Mouse (Mus musculus): ENCODE data around the gene Ifrd1. TPM values are rescaled to one million over a fixed set of nuclear protein-coding genes. Genes with fewer than 3 reads are reported as not detected.
A peak's percentile ranks its signal among the peaks of the same experiment; 100 is the strongest.
"Not testable (repeated sequence)": the region's sequence is repeated elsewhere in the genome, so short reads cannot be mapped to it uniquely, and the experiment has no call there.

Gene Ifrd1
- total RNA-seq, 1 experiment from 2014 or later: 161 TPM

DNA sequence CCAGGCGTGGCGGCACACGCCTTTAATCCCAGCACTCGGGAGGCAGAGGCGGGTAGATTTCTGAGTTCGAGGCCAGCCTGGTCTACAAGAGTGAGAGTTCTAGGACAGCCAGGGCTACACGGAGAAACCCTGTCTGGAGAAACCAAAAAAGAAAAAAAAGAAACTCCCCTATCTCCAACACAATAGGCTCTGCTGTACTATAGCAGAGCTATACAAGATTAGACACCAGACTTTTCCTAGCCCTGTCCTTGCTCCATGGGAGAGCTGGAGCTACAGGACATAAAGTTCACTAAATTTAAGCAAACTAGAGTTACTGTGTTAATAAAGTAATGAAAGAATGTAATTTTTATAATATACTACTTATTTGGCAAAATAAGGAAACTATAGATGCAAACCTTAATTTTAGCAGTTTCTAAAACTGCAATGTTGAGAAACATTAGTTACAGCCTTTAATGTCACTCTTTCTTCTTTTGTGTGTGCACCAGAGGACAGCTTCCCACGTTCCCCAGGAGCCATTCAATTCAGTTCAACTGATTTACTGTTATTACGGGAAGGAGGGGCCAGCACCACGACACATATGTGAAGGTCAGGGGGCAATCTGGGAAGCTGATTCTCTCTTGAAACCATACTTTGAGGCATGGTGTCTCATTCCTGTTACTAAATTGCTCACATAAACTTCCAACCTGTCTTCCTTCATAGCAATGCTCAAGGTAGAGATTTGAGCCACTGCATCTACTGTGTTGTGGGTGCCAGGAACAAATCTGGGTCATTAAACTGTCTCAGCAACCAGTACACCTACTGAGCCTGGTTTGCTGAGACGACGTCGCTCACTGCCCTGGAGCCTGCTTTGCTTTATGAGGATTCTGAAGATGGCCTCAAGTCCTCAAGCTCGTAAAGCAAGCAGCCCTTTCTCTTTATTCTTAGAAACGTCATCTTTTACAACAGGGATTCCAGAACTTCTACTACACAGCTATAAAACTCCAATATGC, 33.1 kb downstream of the Ifrd1 start:
- ATAC-seq (replicated peaks in 1 of 2; ENCODE audit: insufficient read depth in 1 of 2, low FRiP score in 2 of 2, low TSS enrichment in 1 of 2, low read depth in 1 of 2, poor library complexity in 2 of 2, severe bottlenecking in 2 of 2): no peak

DNA sequence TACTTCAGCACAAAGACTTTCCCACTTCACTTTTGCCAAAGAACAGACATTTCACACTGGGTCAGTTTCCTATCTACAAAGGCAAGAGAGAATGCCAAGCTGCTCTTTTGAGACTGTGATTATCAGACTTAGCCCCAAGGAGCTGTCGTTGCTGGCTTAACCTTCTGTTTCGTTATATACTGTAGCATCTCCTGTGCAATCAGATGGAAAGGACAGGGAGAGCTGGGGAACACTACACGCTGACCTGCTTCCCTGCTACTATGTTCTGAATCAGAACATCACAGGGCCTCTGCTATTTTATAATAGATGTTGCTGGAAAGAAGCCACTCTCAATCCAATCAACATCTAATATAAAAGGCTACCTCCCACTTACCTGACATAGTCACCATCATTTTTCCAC, 39.3 kb downstream of the Ifrd1 start:
- ATAC-seq (replicated peaks in 1 of 2; ENCODE audit: insufficient read depth in 1 of 2, low FRiP score in 2 of 2, low TSS enrichment in 1 of 2, low read depth in 1 of 2, poor library complexity in 2 of 2, severe bottlenecking in 2 of 2): no peak

DNA sequence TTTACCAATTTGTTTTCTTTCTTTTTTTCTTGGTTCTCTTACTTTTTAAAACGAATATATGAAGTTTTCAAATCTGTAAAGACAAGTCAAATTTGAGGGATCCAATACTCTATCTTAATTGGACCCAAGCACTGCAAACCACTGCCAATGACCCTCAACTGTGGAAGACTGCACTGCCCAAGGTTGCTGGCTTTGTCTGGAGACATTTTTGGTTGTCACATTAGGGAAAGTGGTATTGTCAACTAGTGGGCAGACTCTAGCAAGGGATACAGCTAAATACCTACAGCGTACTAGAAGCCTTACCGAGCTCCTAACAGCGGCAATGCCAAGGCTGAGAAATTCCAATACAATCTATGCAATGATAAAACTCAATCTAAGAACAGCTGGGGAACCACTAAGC, 40.4 kb downstream of the Ifrd1 start:
- no peak for ATAC-seq (replicated peaks in 1 of 2; ENCODE audit: insufficient read depth in 1 of 2, low FRiP score in 2 of 2, low TSS enrichment in 1 of 2, low read depth in 1 of 2, poor library complexity in 2 of 2, severe bottlenecking in 2 of 2)

DNA sequence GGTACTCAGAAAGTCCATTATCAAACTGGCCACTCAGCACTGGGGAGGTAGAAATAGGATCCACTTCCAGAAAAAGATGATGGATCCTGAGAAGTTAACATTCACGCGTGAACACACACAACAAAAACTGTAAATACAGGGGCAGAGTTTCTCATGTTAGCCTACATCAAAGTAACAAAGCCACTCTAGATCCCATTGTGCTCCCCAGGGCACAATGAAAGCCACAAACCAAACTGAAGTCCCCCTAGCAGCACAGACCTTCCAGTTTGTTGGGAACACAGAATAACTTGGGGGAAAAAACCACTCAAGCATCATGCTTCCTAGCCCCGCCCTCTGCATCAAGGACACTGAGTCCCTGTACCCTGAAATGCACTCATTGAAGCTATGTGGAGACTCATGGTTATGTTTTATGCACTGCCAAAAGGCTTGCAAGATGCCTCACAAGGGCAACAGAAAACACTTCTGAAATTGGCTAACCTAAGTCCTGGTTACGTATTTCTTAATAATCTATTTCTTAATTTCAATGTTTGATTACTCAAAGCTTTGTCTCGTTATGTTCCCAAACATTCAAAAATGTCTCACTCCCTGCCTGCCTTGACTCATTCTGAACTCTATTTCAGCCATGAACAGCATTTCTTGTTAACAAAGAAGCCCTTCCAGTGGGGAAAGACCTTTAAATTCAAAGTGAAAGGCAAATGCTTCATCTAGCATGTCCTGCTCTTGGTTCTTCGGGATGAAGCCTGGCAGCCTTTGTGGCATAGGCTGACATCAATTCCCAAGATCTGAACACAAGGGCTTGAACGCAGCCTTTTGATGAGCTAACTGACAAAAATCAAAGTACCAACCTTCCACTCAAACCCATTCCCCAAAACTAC, 45.9 kb downstream of the Ifrd1 start:
- ATAC-seq (replicated peaks in 1 of 2; ENCODE audit: insufficient read depth in 1 of 2, low FRiP score in 2 of 2, low TSS enrichment in 1 of 2, low read depth in 1 of 2, poor library complexity in 2 of 2, severe bottlenecking in 2 of 2): no peak

DNA sequence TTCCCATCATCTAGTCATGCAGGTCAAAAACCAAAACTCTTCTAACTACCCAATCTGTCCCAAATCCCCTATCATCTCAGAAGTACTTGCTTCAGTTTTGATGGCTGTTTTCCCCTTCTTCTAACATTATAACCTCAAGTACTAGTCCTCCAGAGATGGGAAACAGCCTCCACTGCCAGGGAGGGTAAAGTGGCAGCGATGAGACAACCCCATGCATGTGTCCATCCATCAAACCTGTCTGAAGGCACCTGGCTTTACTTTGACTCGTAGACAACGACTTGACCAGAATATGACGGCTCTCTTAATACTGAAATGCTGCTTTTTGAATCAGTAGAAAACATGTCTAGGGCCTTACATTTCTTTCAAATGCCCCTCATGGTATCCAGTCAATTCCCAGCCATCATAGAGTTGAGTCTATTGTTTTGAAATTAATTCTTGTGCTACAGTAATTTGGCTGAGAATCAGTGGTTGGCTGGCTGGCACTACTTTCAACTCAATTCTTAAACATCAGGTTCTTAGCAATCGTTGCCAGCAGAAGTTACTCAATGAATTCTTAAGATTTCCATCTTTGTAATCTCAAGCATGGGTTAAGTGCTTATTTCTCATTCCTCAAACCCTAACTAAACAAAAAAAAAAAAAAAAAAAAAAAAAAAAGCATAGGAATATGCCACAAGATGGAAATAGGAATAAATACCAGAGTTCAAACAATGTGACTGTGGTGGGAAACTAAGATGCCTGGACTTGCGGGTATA, 47.6 kb downstream of the Ifrd1 start:
- no peak for ATAC-seq (replicated peaks in 1 of 2; ENCODE audit: insufficient read depth in 1 of 2, low FRiP score in 2 of 2, low TSS enrichment in 1 of 2, low read depth in 1 of 2, poor library complexity in 2 of 2, severe bottlenecking in 2 of 2)

DNA sequence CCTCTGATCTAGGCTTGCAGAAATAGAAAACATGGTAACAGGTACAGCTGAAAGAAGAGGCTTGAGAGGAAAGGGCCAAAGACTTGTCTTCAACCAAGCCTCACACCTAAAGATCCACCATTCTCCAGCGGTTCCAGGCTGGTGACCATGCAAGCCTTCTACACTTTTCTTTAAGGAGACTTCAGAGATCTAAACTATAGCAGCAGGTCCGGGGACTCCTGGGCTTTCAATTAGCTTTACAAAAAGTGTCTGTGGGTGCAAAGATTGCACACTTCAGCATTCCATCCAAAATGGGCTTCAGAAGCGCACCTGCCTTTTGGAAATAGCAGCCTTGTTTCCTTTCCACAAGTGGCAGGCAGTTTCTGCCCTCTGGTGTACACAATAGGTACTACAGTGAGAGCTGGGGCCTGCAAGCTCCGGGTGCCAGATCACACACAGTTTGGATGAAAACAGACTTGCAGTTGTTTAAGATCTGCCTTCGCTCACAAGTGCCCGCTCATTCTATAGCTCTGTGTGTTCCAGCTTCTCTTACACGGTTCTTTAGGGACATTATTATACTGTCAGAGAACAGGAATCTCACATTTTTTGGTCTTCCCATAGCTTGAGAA, 48.4 kb downstream of the Ifrd1 start:
- ATAC-seq (replicated peaks in 1 of 2; ENCODE audit: insufficient read depth in 1 of 2, low FRiP score in 2 of 2, low TSS enrichment in 1 of 2, low read depth in 1 of 2, poor library complexity in 2 of 2, severe bottlenecking in 2 of 2): peak; percentile 82 to 88

DNA sequence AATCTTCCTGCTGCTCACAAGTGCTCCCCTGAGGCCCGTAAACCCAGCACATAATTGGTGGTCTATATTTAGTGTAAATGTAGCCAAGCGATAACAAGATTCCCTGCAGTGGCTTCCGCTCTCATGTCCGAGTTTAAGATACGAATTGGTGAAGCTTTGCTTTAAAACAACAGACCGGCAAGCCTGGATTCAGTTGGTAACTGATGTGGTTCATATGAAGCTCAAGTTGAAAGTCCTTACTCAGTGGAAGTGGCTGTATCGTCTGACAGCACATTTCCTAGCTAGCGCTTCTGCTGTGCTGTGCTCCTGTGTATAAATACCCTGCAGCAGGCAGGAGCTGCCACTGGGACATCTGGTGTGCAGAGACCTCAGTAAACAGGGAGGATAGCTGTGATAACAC, 49.0 kb downstream of the Ifrd1 start, which contains the start of gene Lsmem1:
Gene Lsmem1 (minus strand): TSS at position 189 of the 400 bp plus-strand sequence.
- 0 out of 4 replicates have a peak, but pooled peaks of 1 of the 2 experiments have one; percentile 15 for ATAC-seq (replicated peaks in 1 of 2; ENCODE audit: insufficient read depth in 1 of 2, low FRiP score in 2 of 2, low TSS enrichment in 1 of 2, low read depth in 1 of 2, poor library complexity in 2 of 2, severe bottlenecking in 2 of 2)

DNA sequence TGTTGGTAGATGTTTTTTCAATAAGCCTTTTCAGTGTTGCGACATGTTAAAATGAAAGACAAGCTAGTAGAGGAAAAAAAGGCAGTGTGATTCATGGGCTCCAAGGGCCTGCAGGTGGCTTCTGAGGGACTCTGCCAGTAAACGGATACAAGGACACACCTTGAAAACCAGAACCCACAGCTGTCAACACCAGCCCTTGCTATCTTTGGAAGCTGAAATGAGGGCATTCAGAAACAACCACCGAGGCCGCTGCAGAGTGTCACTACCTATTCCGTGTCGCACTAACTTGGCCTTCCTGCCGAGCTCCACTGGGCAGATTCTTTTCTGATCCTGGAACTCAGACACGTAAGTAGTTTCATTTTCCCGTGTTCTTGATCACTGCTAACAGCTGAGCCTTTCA, 49.9 kb downstream of the Ifrd1 start:
- ATAC-seq (replicated peaks in 1 of 2; ENCODE audit: insufficient read depth in 1 of 2, low FRiP score in 2 of 2, low TSS enrichment in 1 of 2, low read depth in 1 of 2, poor library complexity in 2 of 2, severe bottlenecking in 2 of 2): no peak

DNA sequence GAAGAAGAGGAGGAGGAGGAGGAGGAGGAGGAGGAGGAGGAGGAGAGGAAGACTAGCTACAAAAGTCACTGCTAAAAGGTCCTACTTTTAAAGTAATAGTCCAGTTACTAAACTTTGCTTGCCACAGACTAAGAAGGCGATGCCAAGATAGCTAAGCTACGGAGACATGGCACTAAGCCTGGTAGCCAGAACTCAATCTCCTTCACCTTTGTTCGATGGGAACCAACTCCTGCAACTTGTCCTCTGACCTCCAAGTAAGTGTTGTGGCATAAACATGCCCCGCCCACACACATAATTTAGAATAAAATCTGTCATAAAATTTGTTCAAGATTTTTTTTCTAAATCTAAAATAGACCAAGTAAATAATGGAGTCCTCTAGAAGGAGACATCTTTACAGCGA, 50.3 kb downstream of the Ifrd1 start:
- no peak for ATAC-seq (replicated peaks in 1 of 2; ENCODE audit: insufficient read depth in 1 of 2, low FRiP score in 2 of 2, low TSS enrichment in 1 of 2, low read depth in 1 of 2, poor library complexity in 2 of 2, severe bottlenecking in 2 of 2)

DNA sequence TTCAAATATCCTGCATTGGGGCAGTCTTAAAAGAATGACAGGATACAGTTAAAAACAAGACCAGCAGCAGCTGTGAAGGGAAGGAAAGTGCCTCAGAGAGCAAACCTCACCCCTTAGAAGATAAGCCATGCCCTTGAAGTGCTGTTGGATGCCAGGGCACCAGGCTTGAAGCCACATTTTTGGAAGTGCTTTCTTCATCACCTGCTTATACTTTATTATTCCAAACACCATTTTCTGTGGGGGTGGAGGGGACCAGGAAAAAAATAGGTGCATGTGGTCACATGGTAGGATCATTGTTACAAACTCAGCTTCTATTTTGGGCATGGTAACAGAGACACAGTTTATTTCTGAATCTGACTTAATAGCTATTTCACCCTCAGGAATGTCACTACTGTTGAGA, 50.8 kb downstream of the Ifrd1 start:
- peak in 1 of 2 experiments; percentile 35; a peak in 1 of 4 replicates for ATAC-seq (replicated peaks in 1 of 2; ENCODE audit: insufficient read depth in 1 of 2, low FRiP score in 2 of 2, low TSS enrichment in 1 of 2, low read depth in 1 of 2, poor library complexity in 2 of 2, severe bottlenecking in 2 of 2)

DNA sequence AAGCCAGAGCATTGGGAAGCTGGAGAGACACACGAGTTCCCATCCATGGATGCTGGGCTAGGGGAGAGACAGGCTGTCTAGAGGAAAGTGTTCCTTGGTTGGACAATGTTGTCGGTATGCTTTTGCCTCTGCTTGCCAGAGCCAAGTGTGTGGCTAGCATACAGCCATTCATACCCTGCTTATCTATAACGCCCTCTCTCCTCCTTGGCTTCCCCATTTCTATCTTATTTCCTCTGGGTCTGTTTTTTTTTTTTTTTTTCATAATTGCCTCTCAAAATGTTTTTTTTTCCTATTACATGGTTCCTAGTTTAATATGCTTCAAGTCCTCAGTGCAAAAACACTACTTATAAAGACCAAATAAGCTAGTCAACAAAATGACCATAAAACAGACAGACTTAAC, 62.8 kb downstream of the Ifrd1 start:
- peak; percentile 98 to 99 for ATAC-seq (replicated peaks in 1 of 2; ENCODE audit: insufficient read depth in 1 of 2, low FRiP score in 2 of 2, low TSS enrichment in 1 of 2, low read depth in 1 of 2, poor library complexity in 2 of 2, severe bottlenecking in 2 of 2)

DNA sequence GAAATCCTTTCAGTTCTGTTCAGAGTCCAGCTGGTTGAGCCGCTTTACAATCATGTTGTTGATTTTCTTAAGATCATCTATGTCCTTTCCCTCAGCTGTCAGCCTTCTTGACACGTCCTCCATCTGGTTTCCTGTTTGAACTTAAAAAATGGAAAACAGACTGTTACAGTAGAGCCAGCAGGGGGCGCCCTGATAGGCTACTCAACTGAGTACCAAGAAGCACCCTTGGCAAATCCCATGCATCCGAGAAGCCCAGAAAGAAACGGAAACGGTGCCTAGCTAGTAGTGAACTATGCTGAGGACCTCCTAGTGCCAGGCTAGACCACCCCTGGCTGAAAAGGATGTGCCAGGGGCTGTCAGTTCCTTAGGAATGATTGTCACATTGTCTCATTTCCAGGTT, 71.2 kb downstream of the Ifrd1 start:
- peak; percentile 42 to 56; a peak in 3 of 4 replicates for ATAC-seq (replicated peaks in 1 of 2; ENCODE audit: insufficient read depth in 1 of 2, low FRiP score in 2 of 2, low TSS enrichment in 1 of 2, low read depth in 1 of 2, poor library complexity in 2 of 2, severe bottlenecking in 2 of 2)

DNA sequence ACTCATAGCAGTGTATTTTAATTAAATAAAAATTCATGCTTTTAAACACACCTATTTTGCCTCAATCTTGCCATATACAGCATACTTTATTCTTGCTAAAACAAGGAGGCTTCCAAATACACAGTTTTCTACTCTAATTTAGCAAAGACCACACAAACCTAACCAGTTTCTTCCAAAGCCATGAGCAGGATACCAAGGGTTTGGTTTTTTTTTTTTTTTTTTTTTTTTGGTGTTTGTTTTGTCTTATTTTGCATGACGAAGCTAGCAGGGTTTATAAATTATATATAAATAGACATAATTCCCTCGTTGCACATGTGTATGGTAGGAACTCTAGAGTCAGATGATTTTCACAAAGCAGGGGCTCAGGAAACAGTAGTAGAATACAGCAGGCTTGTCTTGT, 72.1 kb downstream of the Ifrd1 start:
- no peak for ATAC-seq (replicated peaks in 1 of 2; ENCODE audit: insufficient read depth in 1 of 2, low FRiP score in 2 of 2, low TSS enrichment in 1 of 2, low read depth in 1 of 2, poor library complexity in 2 of 2, severe bottlenecking in 2 of 2)

DNA sequence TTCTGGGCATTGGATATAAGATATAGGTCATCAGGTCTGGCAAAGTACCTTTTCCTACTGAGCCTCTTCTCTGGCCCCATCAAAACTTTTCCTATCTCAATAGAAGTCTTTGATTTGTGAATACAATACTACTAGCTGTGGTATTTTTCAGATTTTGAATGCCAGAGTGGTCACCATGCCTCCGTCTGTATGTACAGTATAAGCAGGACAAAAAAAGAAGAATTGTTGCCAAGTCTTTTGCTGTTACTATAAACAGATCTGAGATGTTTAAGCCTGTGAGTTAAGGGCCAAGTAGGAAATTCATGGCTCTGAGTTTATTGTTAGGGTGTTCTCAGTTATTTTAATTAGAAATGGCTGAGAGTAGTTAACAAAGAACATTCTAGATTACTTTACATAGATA, 73.1 kb downstream of the Ifrd1 start:
- ATAC-seq (replicated peaks in 1 of 2; ENCODE audit: insufficient read depth in 1 of 2, low FRiP score in 2 of 2, low TSS enrichment in 1 of 2, low read depth in 1 of 2, poor library complexity in 2 of 2, severe bottlenecking in 2 of 2): not testable (repeated sequence)

DNA sequence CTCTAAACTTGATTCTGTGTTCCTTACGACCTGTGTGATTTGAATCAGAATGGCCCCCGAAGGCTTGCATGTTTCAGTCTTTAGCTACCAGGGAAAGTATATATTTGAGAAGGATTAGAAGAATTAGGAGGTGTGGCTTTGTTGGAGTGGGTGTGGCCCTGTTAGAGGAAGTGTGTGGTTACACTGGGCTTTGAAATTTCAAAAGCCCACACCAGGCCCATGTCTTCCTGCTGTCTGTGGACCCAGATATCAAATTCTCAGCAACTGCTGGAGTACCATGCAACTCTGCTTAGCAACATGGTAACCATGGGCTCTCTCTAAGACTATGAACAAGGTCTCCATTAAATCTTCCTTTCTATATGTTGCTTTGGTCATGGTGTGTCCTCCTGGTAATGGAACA, 76.7 kb downstream of the Ifrd1 start:
- peak; percentile 32 to 37; a peak in 1 of 4 replicates for ATAC-seq (replicated peaks in 1 of 2; ENCODE audit: insufficient read depth in 1 of 2, low FRiP score in 2 of 2, low TSS enrichment in 1 of 2, low read depth in 1 of 2, poor library complexity in 2 of 2, severe bottlenecking in 2 of 2)

DNA sequence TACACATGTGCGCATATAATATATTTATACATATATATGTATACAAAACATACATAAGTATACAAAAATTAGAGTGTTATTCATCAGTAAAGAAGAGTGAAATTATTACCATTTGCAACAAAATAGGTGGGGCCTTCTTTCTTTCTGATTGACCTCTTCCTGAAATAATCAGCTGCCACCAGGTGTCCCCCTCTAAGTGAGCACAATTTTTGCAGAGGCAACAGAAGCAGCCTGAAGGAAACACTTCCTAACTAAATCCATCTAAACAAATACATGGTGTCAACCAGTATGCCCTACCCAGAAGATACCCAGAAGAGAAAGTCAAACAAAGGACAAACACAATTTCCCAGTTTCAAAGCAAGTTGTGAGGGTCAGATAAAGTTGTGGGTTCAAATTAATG, 78.6 kb downstream of the Ifrd1 start:
- no peak for ATAC-seq (replicated peaks in 1 of 2; ENCODE audit: insufficient read depth in 1 of 2, low FRiP score in 2 of 2, low TSS enrichment in 1 of 2, low read depth in 1 of 2, poor library complexity in 2 of 2, severe bottlenecking in 2 of 2)

DNA sequence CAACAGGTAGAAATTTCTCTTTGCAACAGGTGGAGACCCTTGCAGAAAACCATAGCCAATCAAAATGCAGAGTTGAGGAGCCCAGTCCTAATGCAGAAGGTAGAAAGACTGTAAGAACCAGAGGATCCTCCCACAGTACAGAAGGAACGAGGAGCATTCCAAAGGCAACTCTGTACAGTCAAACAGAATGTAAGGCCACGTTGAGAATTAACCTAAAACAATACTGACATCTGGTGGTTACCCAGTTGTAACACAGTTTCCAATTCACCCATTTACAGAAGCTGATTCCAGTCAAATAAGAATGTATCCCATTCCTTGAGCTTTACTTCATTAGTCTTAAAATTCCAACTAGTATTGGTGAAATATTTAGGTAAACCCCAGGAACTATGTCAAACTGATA, 83.7 kb downstream of the Ifrd1 start:
- peak; percentile 80 to 84 for ATAC-seq (replicated peaks in 1 of 2; ENCODE audit: insufficient read depth in 1 of 2, low FRiP score in 2 of 2, low TSS enrichment in 1 of 2, low read depth in 1 of 2, poor library complexity in 2 of 2, severe bottlenecking in 2 of 2)
